Mouse (Mus musculus): ENCODE data around the gene Fgd2. TPM values are rescaled to one million over a fixed set of nuclear protein-coding genes. Genes with fewer than 3 reads are reported as not detected.
"Not testable (repeated sequence)": the region's sequence is repeated elsewhere in the genome, so short reads cannot be mapped to it uniquely, and the experiment has no call there.

Fgd2 gene
- polyA plus RNA-seq, 1 experiment from 2014 or later, result 5.6 TPM

DNA sequence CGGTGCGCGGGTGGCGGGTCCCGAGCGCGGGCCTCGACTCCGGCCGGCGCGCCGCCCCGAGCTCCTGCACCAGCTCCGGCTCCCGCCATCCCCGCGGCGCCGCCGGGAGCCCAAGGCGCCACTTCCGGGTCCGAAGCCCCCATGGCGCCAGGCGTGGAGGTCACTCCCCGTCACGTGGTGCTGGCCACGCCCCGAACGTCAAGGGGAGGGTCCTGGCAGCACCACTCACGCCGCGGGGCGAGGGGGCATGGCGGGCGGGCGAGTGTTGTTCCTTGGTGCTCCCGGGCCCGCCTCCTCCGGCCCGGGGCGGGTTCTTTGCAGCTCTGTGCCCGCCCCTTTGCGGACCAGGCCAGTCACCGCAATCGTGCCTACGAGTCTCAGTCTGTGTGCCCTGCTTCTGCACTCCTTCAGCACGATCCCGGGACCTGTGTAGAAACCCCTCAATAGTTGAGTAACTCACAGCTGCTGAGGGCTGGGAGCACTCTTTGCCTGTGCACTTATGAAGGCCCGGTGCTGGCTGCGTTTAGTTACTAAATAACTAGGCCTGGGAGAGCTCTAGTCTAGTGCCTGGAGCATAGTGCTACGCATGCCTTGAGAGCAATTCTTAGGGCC lies 13.0 kb upstream of the Fgd2 start, which contains the start of gene Mtch1:
TSS of gene Mtch1 (minus strand) at position 290 of the 612 bp plus-strand sequence.
- Histone ChIP-seq H3K27me3 (no peaks in the 10 kb centered on the region), H3K4me3 (replicated peaks) (peak within 1 kb of the TSS; percentile 96), H3K27ac (peak within 1 kb of the TSS; percentile 95), H3K9me3 (no peaks in the 10 kb centered on the region), H3K4me2 (peak within 1 kb of the TSS; percentile 73), H3K4me1 (replicated peaks) (peaks cover 27% of the 10 kb centered on the region), H3K9ac (replicated peaks) (peak within 1 kb of the TSS; percentile 92), H3K36me3 (peaks cover 19% of the 10 kb centered on the region)
- under 1% methylated on average over 51 of the region's 53 CpGs for WGBS
- ATAC-seq (ENCODE audit: insufficient number of reproducible peaks, insufficient read depth, low FRiP score, low TSS enrichment, low read depth), result peak; percentile 92

DNA sequence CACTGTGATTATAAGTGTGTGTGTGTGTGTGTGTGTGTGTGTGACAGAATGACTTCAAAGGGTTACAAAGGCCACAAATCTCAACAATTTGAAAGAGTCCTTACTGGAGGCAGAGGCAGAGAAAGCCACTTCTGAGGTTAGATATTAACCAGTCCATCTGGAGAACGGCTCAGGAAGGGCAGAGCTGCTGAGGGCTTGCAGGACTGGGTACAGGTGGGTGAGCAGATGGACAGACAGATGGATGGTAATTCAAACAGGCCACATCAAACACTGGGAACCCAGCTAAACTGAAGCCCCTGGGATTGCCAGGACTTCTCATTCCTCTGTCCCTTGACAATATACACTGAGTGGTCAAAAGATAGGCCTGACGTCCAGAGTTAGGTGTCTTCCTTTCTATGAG lies 11.7 kb upstream of the Fgd2 start:
- Histone ChIP-seq H3K9ac (replicated peaks) (no peak overlapping the region), H3K27ac (no peak overlapping the region), H3K27me3 (no peaks in the 10 kb centered on the region), H3K4me3 (replicated peaks) (no peak overlapping the region), H3K4me1 (replicated peaks) (peaks cover 22% of the 10 kb centered on the region), H3K36me3 (peaks cover 7% of the 10 kb centered on the region), H3K9me3 (no peaks in the 10 kb centered on the region), H3K4me2 (no peak overlapping the region)
- WGBS, result 73% methylated on average over 2 of the region's 2 CpGs
- no peak for ATAC-seq (ENCODE audit: insufficient number of reproducible peaks, insufficient read depth, low FRiP score, low TSS enrichment, low read depth)

DNA sequence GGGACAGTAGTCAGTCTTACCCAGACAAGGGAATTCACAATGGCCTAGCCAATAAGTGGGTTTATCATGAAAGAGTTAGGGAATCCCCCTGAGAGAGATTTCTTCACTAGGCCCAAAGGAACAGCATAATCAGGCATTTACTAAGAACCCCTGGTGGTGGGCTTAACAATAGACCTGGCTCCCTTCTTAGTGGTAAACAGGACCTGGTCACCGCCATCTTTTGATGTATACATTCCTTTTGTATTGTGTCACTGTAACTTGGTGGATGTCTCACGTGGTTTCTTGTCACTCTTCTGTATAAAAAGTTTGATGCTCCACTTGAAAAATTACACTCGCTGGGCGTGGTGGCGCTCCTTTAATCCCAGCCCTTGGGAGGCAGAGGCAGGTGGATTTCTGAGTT lies 9.7 kb upstream of the Fgd2 start:
- H3K27ac ChIP-seq; H3K9ac ChIP-seq (replicated peaks); H3K4me2 ChIP-seq; H3K36me3 ChIP-seq; H3K9me3 ChIP-seq; H3K4me3 ChIP-seq (replicated peaks); H3K27me3 ChIP-seq; ATAC-seq (ENCODE audit: insufficient number of reproducible peaks, insufficient read depth, low FRiP score, low TSS enrichment, low read depth): not testable (repeated sequence)
- peaks cover 26% of the 10 kb centered on the region for H3K4me1 ChIP-seq (replicated peaks)
- WGBS, result 78% methylated on average over 5 of the region's 5 CpGs

DNA sequence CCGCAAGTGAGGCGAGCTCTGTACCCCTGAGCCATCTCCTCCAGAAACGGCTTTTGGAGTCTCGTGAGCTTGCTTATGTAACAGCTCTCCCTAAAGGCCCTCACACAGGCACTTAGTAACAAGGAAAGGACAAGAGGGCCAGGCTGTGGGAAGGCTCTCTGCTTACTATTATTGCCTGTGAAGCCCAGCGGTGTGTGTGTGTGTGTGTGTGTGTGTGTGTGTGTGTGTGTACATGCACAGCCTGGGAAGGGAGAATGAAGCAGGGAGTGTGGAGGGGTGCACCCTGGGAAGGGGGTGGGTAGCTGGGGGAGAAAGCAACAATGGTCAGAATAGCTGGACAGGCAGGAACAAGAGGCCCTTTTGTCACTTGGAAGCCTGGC lies 5.3 kb upstream of the Fgd2 start:
- 54% methylated on average over 5 of the region's 5 CpGs for WGBS
- no peaks in the 10 kb centered on the region for H3K27me3 ChIP-seq
- H3K9ac ChIP-seq (replicated peaks), result peak overlapping the region; percentile 51; the same call in 1 of the 2 replicates
- no peak overlapping the region for H3K4me3 ChIP-seq (replicated peaks)
- peak overlapping the region; percentile 92 for H3K27ac ChIP-seq
- peak overlapping the region; percentile 65; the same call in 1 of the 2 replicates for H3K4me2 ChIP-seq
- no peaks in the 10 kb centered on the region for H3K36me3 ChIP-seq
- peak; percentile 54; the same call in 1 of the 2 replicates for ATAC-seq (ENCODE audit: insufficient number of reproducible peaks, insufficient read depth, low FRiP score, low TSS enrichment, low read depth)
- H3K9me3 ChIP-seq, result no peaks in the 10 kb centered on the region
- peaks cover 24% of the 10 kb centered on the region for H3K4me1 ChIP-seq (replicated peaks)

DNA sequence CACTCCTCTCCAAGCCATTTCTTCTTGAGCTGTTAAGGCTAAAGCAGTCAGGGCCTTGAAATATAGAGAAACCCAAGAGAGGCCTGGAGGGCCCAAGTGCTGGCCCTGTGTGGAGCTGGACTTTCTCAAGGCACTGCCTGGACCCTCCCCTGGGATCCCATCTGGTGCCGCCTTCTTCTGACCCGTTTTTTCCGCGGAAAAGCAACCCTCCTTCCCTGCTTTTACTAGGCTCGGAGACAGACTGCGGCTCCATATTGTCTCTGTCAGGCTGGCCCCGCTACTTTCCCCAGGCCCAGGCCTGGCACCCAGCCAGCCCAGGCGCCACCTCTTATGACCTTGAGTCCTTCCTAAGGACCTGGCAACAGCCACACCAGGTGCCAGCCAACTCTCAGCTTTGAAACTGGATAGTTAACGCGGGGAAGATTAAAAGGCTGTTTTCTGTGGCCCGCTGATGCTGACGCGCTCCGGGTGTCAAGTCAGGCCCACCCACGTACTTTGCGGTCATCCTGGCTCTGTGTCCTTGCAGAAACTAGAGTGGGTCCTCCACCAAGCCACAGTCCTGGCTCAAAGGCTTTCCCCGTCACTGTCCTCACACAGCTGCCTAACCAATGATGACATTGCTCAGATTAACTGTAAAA lies 4.8 kb upstream of the Fgd2 start:
- H3K9ac ChIP-seq (replicated peaks), result peak overlapping the region; percentile 51
- H3K4me2 ChIP-seq, result peak overlapping the region; percentile 65
- peaks cover 29% of the 10 kb centered on the region for H3K4me1 ChIP-seq (replicated peaks)
- H3K36me3 ChIP-seq, result no peaks in the 10 kb centered on the region
- H3K27me3 ChIP-seq, result no peaks in the 10 kb centered on the region
- peak overlapping the region; percentile 92 for H3K27ac ChIP-seq
- H3K4me3 ChIP-seq (replicated peaks), result peak overlapping the region; percentile 32
- no peaks in the 10 kb centered on the region for H3K9me3 ChIP-seq
- ATAC-seq (ENCODE audit: insufficient number of reproducible peaks, insufficient read depth, low FRiP score, low TSS enrichment, low read depth), result peak; percentile 17; the same call in 1 of the 2 replicates
- 16% methylated on average over 17 of the region's 17 CpGs for WGBS

DNA sequence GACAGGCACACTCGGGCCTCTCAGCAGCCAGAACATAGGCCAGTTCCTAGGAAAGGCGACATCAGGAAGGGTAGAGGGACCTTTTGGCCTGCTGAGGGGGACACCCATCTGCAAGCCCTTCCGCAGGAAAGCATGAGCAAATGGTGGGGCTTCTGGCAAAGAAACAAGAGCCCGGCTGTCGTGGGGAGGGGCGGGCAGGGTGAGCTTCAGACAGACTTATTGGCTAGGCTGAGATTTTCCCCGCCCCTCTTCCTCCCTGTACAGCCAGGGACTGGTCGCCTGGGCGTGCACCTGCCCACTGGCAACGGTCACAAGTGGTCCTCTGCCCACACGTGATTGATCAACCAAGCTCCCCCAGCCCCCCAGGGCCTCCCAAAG lies 4.2 kb upstream of the Fgd2 start:
- Histone ChIP-seq H3K27ac (peak overlapping the region; percentile 92), H3K27me3 (no peaks in the 10 kb centered on the region), H3K9ac (replicated peaks) (peak overlapping the region; percentile 51; the same call in 1 of the 2 replicates), H3K4me2 (peak overlapping the region; percentile 65), H3K4me3 (replicated peaks) (peak overlapping the region; percentile 32), H3K36me3 (no peaks in the 10 kb centered on the region), H3K9me3 (no peaks in the 10 kb centered on the region), H3K4me1 (replicated peaks) (peaks cover 30% of the 10 kb centered on the region)
- 1% methylated on average over 11 of the region's 11 CpGs for WGBS
- peak; percentile 89 for ATAC-seq (ENCODE audit: insufficient number of reproducible peaks, insufficient read depth, low FRiP score, low TSS enrichment, low read depth)

DNA sequence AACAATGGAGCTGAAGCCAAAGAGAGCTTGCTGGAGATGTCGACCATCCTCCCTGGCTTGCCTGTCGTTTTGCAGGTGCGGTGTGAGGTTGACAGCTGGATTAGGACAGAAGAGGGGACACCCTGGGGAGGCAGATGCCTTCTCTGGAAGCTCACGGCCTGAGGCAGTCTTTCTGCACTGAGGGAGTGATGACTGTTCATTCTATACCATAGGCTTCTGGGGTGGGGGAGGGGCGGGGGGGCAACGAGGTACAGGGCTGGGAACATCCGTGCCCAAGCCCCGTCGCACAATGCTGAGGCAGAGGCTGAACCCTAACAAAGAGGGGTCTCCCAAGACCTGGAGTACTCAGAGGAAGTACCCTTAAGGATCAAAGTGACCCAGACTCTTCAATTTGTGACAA lies 3.8 kb upstream of the Fgd2 start:
- ATAC-seq (ENCODE audit: insufficient number of reproducible peaks, insufficient read depth, low FRiP score, low TSS enrichment, low read depth), result peak; percentile 36; the same call in 1 of the 2 replicates

DNA sequence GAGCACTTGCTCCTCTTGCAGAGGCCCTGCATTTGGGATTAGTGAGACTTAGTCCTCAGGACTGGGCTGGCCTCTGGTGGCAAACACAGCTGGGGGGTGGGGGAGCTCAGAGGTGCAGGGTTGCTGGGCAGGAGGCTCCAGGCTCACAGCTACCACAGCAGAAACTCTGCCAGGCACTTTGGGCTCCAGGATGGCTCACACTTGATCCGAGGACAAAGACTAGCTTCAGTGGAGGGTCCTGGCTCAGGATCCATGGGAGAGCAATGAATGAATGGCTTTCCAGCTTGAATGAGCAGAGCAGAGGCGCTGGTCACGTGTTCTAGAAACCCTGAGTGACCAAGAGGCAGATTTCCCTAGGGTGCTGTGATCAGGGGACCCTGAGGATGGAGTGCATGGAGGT lies 1.8 kb upstream of the Fgd2 start:
- Histone ChIP-seq H3K9me3 (no peaks in the 10 kb centered on the region), H3K4me1 (replicated peaks) (peaks cover 30% of the 10 kb centered on the region), H3K27me3 (no peaks in the 10 kb centered on the region), H3K27ac (no peak overlapping the region), H3K36me3 (no peaks in the 10 kb centered on the region), H3K4me3 (replicated peaks) (no peak overlapping the region), H3K4me2 (no peak overlapping the region), H3K9ac (replicated peaks) (no peak overlapping the region)
- 63% methylated on average over 3 of the region's 3 CpGs for WGBS
- no peak for ATAC-seq (ENCODE audit: insufficient number of reproducible peaks, insufficient read depth, low FRiP score, low TSS enrichment, low read depth)

More for the DNA sequence above, 3.8 kb upstream of the Fgd2 start:
- no peaks in the 10 kb centered on the region for H3K36me3 ChIP-seq
- no peaks in the 10 kb centered on the region for H3K27me3 ChIP-seq
- H3K9ac ChIP-seq (replicated peaks), result 0 out of 2 replicates have a peak overlapping the region, but pooled peaks have one; percentile 51
- peak overlapping the region; percentile 92; the same call in 1 of the 2 replicates for H3K27ac ChIP-seq
- 25% methylated on average over 9 of the region's 9 CpGs for WGBS
- peak overlapping the region; percentile 65 for H3K4me2 ChIP-seq
- H3K4me3 ChIP-seq (replicated peaks), result peak overlapping the region; percentile 32
- peaks cover 30% of the 10 kb centered on the region for H3K4me1 ChIP-seq (replicated peaks)
- no peaks in the 10 kb centered on the region for H3K9me3 ChIP-seq

DNA sequence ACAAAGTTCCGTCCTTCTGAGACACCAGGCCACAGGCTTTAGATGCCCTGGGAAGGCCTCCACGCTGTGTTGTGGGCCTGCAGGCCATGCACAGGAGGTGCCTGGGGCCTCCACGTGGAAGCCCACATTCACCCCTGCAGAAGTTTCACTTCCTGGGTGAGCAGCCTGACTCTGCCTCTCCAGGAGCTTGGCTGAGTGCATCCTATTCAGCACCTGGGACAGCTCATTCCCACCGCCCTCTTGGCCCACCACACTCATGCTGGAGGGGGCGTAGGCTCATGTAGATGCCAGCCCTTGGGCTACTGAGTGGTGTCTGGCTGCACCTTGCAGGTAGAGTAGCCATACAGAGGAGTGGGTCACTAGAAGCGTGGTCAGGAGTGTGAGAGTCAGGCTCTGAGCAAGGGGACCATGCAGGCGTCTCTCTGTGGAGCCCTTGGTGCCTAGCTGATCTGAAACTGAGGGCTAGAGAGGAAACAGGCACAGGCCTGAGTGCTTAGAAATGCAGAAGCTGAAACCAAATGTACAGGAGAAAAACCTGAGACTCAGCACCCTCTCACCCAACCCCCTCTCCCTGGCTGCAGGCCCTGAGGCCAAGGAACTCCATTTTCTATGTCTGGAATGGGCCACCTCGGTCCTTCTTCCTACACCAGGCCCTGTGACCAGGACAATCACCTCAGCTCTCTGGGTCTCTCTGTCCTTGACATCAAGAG lies 1.4 kb downstream of the Fgd2 start:
- H3K4me2 ChIP-seq, result no peak overlapping the region
- H3K36me3 ChIP-seq, result no peaks in the 10 kb centered on the region
- peaks cover 7% of the 10 kb centered on the region; the same call in 1 of the 2 replicates for H3K4me1 ChIP-seq (replicated peaks)
- no peak for ATAC-seq (ENCODE audit: insufficient number of reproducible peaks, insufficient read depth, low FRiP score, low TSS enrichment, low read depth)
- no peak overlapping the region for H3K9ac ChIP-seq (replicated peaks)
- H3K9me3 ChIP-seq, result no peaks in the 10 kb centered on the region
- no peaks in the 10 kb centered on the region for H3K27me3 ChIP-seq
- H3K27ac ChIP-seq, result no peak overlapping the region
- H3K4me3 ChIP-seq (replicated peaks), result no peak overlapping the region
- WGBS, result 53% methylated on average over 8 of the region's 8 CpGs

DNA sequence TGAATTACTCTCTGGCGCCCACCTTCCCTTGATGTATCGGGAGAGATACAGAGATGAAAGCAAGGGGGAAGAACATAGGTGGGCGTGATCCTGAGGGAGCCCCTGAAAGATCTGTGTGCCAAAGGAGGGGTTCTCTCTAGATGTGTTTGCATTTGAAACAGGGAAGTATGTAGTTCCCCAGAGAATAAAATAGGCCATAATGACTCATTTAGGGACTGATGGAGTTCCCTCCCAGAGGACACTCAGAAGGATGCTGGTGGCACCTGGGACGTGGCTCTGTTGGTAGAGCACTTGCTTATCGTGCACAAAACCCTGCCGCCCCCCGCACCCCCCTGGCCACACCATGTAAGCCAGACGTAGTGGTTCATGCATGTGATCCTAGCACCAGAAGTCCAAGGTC lies 2.4 kb downstream of the Fgd2 start:
- WGBS, result 81% methylated on average over 8 of the region's 8 CpGs
- Histone ChIP-seq H3K36me3 (no peaks in the 10 kb centered on the region), H3K4me3 (replicated peaks) (no peak overlapping the region), H3K9ac (replicated peaks) (no peak overlapping the region), H3K4me1 (replicated peaks) (peaks cover 6% of the 10 kb centered on the region; the same call in 1 of the 2 replicates), H3K9me3 (no peaks in the 10 kb centered on the region), H3K27me3 (peaks cover 6% of the 10 kb centered on the region; the same call in 1 of the 2 replicates), H3K27ac (no peak overlapping the region), H3K4me2 (no peak overlapping the region)
- ATAC-seq (ENCODE audit: insufficient number of reproducible peaks, insufficient read depth, low FRiP score, low TSS enrichment, low read depth), result no peak

DNA sequence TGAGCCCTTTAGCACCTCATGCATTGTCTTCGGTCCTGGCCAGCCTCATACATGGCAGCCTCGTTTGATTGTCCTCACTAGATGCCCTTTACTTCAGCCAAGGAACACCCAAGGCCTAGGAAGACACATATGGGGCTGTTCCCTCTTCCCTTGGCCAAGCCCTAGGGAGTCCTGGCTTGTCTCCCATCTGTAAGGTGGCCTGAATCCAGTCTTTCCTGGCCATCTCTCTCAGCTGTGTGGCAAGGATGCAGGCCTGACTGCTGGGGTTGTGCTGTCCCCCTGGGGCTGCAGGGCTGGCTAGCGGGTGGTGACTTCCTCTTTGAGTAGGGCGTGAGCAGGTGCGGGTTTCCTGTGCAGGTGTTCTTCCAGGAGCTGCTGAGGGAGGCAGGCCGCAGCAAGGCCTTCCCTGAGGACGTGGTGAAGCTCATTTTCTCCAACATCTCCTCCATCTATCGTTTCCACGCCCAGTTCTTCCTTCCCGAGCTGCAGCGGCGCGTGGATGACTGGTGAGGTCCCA lies 4.4 kb downstream of the Fgd2 start:
- Histone ChIP-seq H3K4me1 (replicated peaks) (peaks cover 14% of the 10 kb centered on the region), H3K27me3 (peaks cover 18% of the 10 kb centered on the region), H3K9ac (replicated peaks) (no peak overlapping the region), H3K9me3 (no peaks in the 10 kb centered on the region), H3K36me3 (no peaks in the 10 kb centered on the region), H3K27ac (no peak overlapping the region), H3K4me3 (replicated peaks) (no peak overlapping the region), H3K4me2 (no peak overlapping the region)
- WGBS, result 84% methylated on average over 13 of the region's 13 CpGs
- ATAC-seq (ENCODE audit: insufficient number of reproducible peaks, insufficient read depth, low FRiP score, low TSS enrichment, low read depth), result no peak
